Mouse (Mus musculus): Measurements from ENCODE around the gene Mgat5. TPM values are rescaled to one million over a fixed set of nuclear protein-coding genes. Genes with fewer than 3 reads are reported as not detected.

Mgat5 gene
- polyA plus RNA-seq, 1 experiment from 2014 or later = 8.1 TPM

GRCm38 (mm10) chr1:127338833-127339487 is 134.1 kb downstream of the Mgat5 start:
- Histone ChIP-seq H3K27me3 (ENCODE audit: insufficient read depth, low read length) (no peaks in the 10 kb centered on the region), H3K9ac (replicated peaks; ENCODE audit: low read length) (no peak overlapping the region), H3K4me1 (ENCODE audit: insufficient read depth, low read length) (peaks cover 13% of the 10 kb centered on the region), H3K4me2 (replicated peaks; ENCODE audit: low read depth, low read length) (no peak overlapping the region), H3K9me3 (ENCODE audit: low read length) (no peaks in the 10 kb centered on the region), H3K4me3 (ENCODE audit: low read length) (no peak overlapping the region), H3K27ac (ENCODE audit: low read length) (no peak overlapping the region), H3K36me3 (ENCODE audit: insufficient read depth, low read length) (no peaks in the 10 kb centered on the region)
- no peak for ATAC-seq (ENCODE audit: low FRiP score, low TSS enrichment)
- WGBS = 47% methylated on average over 9 of the region's 9 CpGs

GRCm38 (mm10) chr1:127340296-127340695 is 135.5 kb downstream of the Mgat5 start:
- no peak overlapping the region for H3K9ac ChIP-seq (replicated peaks; ENCODE audit: low read length)
- no peaks in the 10 kb centered on the region for H3K9me3 ChIP-seq (ENCODE audit: low read length)
- H3K27ac ChIP-seq (ENCODE audit: low read length) = no peak overlapping the region
- no peaks in the 10 kb centered on the region for H3K27me3 ChIP-seq (ENCODE audit: insufficient read depth, low read length)
- H3K4me3 ChIP-seq (ENCODE audit: low read length) = no peak overlapping the region
- peaks cover 13% of the 10 kb centered on the region for H3K4me1 ChIP-seq (ENCODE audit: insufficient read depth, low read length)
- WGBS = 80% methylated on average over 9 of the region's 9 CpGs
- no peak for ATAC-seq (ENCODE audit: low FRiP score, low TSS enrichment)
- H3K4me2 ChIP-seq (replicated peaks; ENCODE audit: low read depth, low read length) = no peak overlapping the region
- no peaks in the 10 kb centered on the region for H3K36me3 ChIP-seq (ENCODE audit: insufficient read depth, low read length)

GRCm38 (mm10) chr1:127344913-127345312 is 140.1 kb downstream of the Mgat5 start:
- Histone ChIP-seq H3K4me1 (ENCODE audit: insufficient read depth, low read length) (peaks cover 21% of the 10 kb centered on the region), H3K27me3 (ENCODE audit: insufficient read depth, low read length) (no peaks in the 10 kb centered on the region)
- WGBS = 62% methylated on average over 9 of the region's 9 CpGs

GRCm38 (mm10) chr1:127346596-127347139 is 141.9 kb downstream of the Mgat5 start:
- H3K9me3 ChIP-seq (ENCODE audit: low read length) = no peaks in the 10 kb centered on the region
- no peak overlapping the region for H3K4me3 ChIP-seq (ENCODE audit: low read length)
- no peak for ATAC-seq (ENCODE audit: low FRiP score, low TSS enrichment)
- no peaks in the 10 kb centered on the region for H3K36me3 ChIP-seq (ENCODE audit: insufficient read depth, low read length)
- WGBS = 54% methylated on average over 3 of the region's 3 CpGs
- H3K4me2 ChIP-seq (replicated peaks; ENCODE audit: low read depth, low read length) = no peak overlapping the region
- peaks cover 21% of the 10 kb centered on the region for H3K4me1 ChIP-seq (ENCODE audit: insufficient read depth, low read length)
- no peak overlapping the region for H3K9ac ChIP-seq (replicated peaks; ENCODE audit: low read length)
- H3K27ac ChIP-seq (ENCODE audit: low read length) = no peak overlapping the region
- H3K27me3 ChIP-seq (ENCODE audit: insufficient read depth, low read length) = no peaks in the 10 kb centered on the region

More at GRCm38 (mm10) chr1:127344913-127345312, 140.1 kb downstream of the Mgat5 start:
- ATAC-seq (ENCODE audit: low FRiP score, low TSS enrichment) = no peak
- H3K9ac ChIP-seq (replicated peaks; ENCODE audit: low read length) = no peak overlapping the region
- no peaks in the 10 kb centered on the region for H3K36me3 ChIP-seq (ENCODE audit: insufficient read depth, low read length)
- H3K27ac ChIP-seq (ENCODE audit: low read length) = no peak overlapping the region
- no peak overlapping the region for H3K4me2 ChIP-seq (replicated peaks; ENCODE audit: low read depth, low read length)
- no peaks in the 10 kb centered on the region for H3K9me3 ChIP-seq (ENCODE audit: low read length)
- no peak overlapping the region for H3K4me3 ChIP-seq (ENCODE audit: low read length)

- no peak for ATAC-seq (ENCODE audit: low FRiP score, low TSS enrichment)
- WGBS = 91% methylated on average over 3 of the region's 3 CpGs
- H3K36me3 ChIP-seq (ENCODE audit: insufficient read depth, low read length) = no peaks in the 10 kb centered on the region
- no peaks in the 10 kb centered on the region for H3K27me3 ChIP-seq (ENCODE audit: insufficient read depth, low read length)
- no peak overlapping the region for H3K4me2 ChIP-seq (replicated peaks; ENCODE audit: low read depth, low read length)
- no peak overlapping the region for H3K27ac ChIP-seq (ENCODE audit: low read length)
- no peak overlapping the region for H3K4me3 ChIP-seq (ENCODE audit: low read length)
- no peak overlapping the region for H3K9ac ChIP-seq (replicated peaks; ENCODE audit: low read length)
- no peaks in the 10 kb centered on the region for H3K9me3 ChIP-seq (ENCODE audit: low read length)
- peaks cover 21% of the 10 kb centered on the region for H3K4me1 ChIP-seq (ENCODE audit: insufficient read depth, low read length)
Observed at GRCm38 (mm10) chr1:127347878-127348620, 143.2 kb downstream of the Mgat5 start.

- H3K4me2 ChIP-seq (replicated peaks; ENCODE audit: low read depth, low read length) = no peak overlapping the region
- 32% methylated on average over 9 of the region's 9 CpGs for WGBS
- H3K27ac ChIP-seq (ENCODE audit: low read length) = no peak overlapping the region
- H3K36me3 ChIP-seq (ENCODE audit: insufficient read depth, low read length) = no peaks in the 10 kb centered on the region
- no peaks in the 10 kb centered on the region for H3K27me3 ChIP-seq (ENCODE audit: insufficient read depth, low read length)
- no peak overlapping the region for H3K4me3 ChIP-seq (ENCODE audit: low read length)
- peak; percentile 36; the same call in 1 of the 2 replicates for ATAC-seq (ENCODE audit: low FRiP score, low TSS enrichment)
- peaks cover 21% of the 10 kb centered on the region for H3K4me1 ChIP-seq (ENCODE audit: insufficient read depth, low read length)
- no peak overlapping the region for H3K9ac ChIP-seq (replicated peaks; ENCODE audit: low read length)
- H3K9me3 ChIP-seq (ENCODE audit: low read length) = no peaks in the 10 kb centered on the region
Observed at GRCm38 (mm10) chr1:127348642-127349341, 144.0 kb downstream of the Mgat5 start.

- ATAC-seq (ENCODE audit: low FRiP score, low TSS enrichment) = no peak
- Histone ChIP-seq H3K4me2 (replicated peaks; ENCODE audit: low read depth, low read length) (no peak overlapping the region), H3K4me3 (ENCODE audit: low read length) (no peak overlapping the region), H3K27ac (ENCODE audit: low read length) (no peak overlapping the region), H3K36me3 (ENCODE audit: insufficient read depth, low read length) (no peaks in the 10 kb centered on the region), H3K4me1 (ENCODE audit: insufficient read depth, low read length) (peaks cover 19% of the 10 kb centered on the region), H3K9me3 (ENCODE audit: low read length) (no peaks in the 10 kb centered on the region), H3K9ac (replicated peaks; ENCODE audit: low read length) (no peak overlapping the region), H3K27me3 (ENCODE audit: insufficient read depth, low read length) (no peaks in the 10 kb centered on the region)
- WGBS = 97% methylated on average over 12 of the region's 12 CpGs
Observed at GRCm38 (mm10) chr1:127351380-127352057, 146.7 kb downstream of the Mgat5 start.

GRCm38 (mm10) chr1:127352131-127352793 is 147.4 kb downstream of the Mgat5 start:
- Histone ChIP-seq H3K27ac (ENCODE audit: low read length) (no peak overlapping the region), H3K27me3 (ENCODE audit: insufficient read depth, low read length) (no peaks in the 10 kb centered on the region), H3K4me3 (ENCODE audit: low read length) (no peak overlapping the region), H3K9me3 (ENCODE audit: low read length) (no peaks in the 10 kb centered on the region), H3K36me3 (ENCODE audit: insufficient read depth, low read length) (no peaks in the 10 kb centered on the region), H3K9ac (replicated peaks; ENCODE audit: low read length) (no peak overlapping the region), H3K4me2 (replicated peaks; ENCODE audit: low read depth, low read length) (no peak overlapping the region), H3K4me1 (ENCODE audit: insufficient read depth, low read length) (peaks cover 19% of the 10 kb centered on the region)
- ATAC-seq (ENCODE audit: low FRiP score, low TSS enrichment) = no peak
- WGBS = 68% methylated on average over 4 of the region's 4 CpGs

- no peak overlapping the region for H3K4me2 ChIP-seq (replicated peaks; ENCODE audit: low read depth, low read length)
- 66% methylated on average over 9 of the region's 9 CpGs for WGBS
- H3K27me3 ChIP-seq (ENCODE audit: insufficient read depth, low read length) = no peaks in the 10 kb centered on the region
- H3K9ac ChIP-seq (replicated peaks; ENCODE audit: low read length) = no peak overlapping the region
- H3K4me1 ChIP-seq (ENCODE audit: insufficient read depth, low read length) = peaks cover 11% of the 10 kb centered on the region
- H3K27ac ChIP-seq (ENCODE audit: low read length) = no peak overlapping the region
- H3K4me3 ChIP-seq (ENCODE audit: low read length) = no peak overlapping the region
- no peaks in the 10 kb centered on the region for H3K36me3 ChIP-seq (ENCODE audit: insufficient read depth, low read length)
- no peaks in the 10 kb centered on the region for H3K9me3 ChIP-seq (ENCODE audit: low read length)
- no peak for ATAC-seq (ENCODE audit: low FRiP score, low TSS enrichment)
Observed at GRCm38 (mm10) chr1:127353408-127353807, 148.6 kb downstream of the Mgat5 start.
